Mouse (Mus musculus): ENCODE data around the gene Tiam2. TPM values are rescaled to one million over a fixed set of nuclear protein-coding genes. Genes with fewer than 3 reads are reported as not detected.
A peak's percentile ranks its signal among the peaks of the same experiment; 100 is the strongest.

Tiam2 gene
- total RNA-seq (2015; ENCODE audit: low replicate concordance) (3.2 and 3.8 TPM in 2 replicates), total RNA-seq (2017; ENCODE audit: low replicate concordance) (0.08 and 0.90 TPM in 2 replicates)

- ATAC-seq (replicated peaks; ENCODE audit: low FRiP score, poor library complexity, severe bottlenecking), result peak; percentile 61; the same call in 1 of the 2 replicates
Measured at GRCm38 (mm10) chr17:3326148-3326902, at the start of gene Tiam2. TSS of gene Tiam2 (plus strand) at chr17:3326573.

GRCm38 (mm10) chr17:3280321-3280720 is 46.1 kb upstream of the Tiam2 start:
- no peak for ATAC-seq (replicated peaks; ENCODE audit: low FRiP score, poor library complexity, severe bottlenecking)

- no peak for ATAC-seq (replicated peaks; ENCODE audit: low FRiP score, poor library complexity, severe bottlenecking)
Measured at GRCm38 (mm10) chr17:3281939-3282338, 44.4 kb upstream of the Tiam2 start.

GRCm38 (mm10) chr17:3285030-3285671 is 41.2 kb upstream of the Tiam2 start:
- ATAC-seq (replicated peaks; ENCODE audit: low FRiP score, poor library complexity, severe bottlenecking), result no peak

GRCm38 (mm10) chr17:3286123-3286825 is 40.1 kb upstream of the Tiam2 start:
- ATAC-seq (replicated peaks; ENCODE audit: low FRiP score, poor library complexity, severe bottlenecking), result no peak

GRCm38 (mm10) chr17:3288341-3288740 is 38.0 kb upstream of the Tiam2 start:
- ATAC-seq (replicated peaks; ENCODE audit: low FRiP score, poor library complexity, severe bottlenecking), result no peak

- ATAC-seq (replicated peaks; ENCODE audit: low FRiP score, poor library complexity, severe bottlenecking), result no peak
Measured at GRCm38 (mm10) chr17:3295097-3295496, 31.3 kb upstream of the Tiam2 start.

GRCm38 (mm10) chr17:3299487-3299886 is 26.9 kb upstream of the Tiam2 start:
- no peak for ATAC-seq (replicated peaks; ENCODE audit: low FRiP score, poor library complexity, severe bottlenecking)

GRCm38 (mm10) chr17:3305926-3306325 is 20.4 kb upstream of the Tiam2 start:
- no peak for ATAC-seq (replicated peaks; ENCODE audit: low FRiP score, poor library complexity, severe bottlenecking)

GRCm38 (mm10) chr17:3313711-3314624 is 12.4 kb upstream of the Tiam2 start:
- ATAC-seq (replicated peaks; ENCODE audit: low FRiP score, poor library complexity, severe bottlenecking), result 0 out of 2 replicates have a peak, but pooled peaks have one; percentile 39

GRCm38 (mm10) chr17:3314625-3315020 is 11.8 kb upstream of the Tiam2 start:
- no peak for ATAC-seq (replicated peaks; ENCODE audit: low FRiP score, poor library complexity, severe bottlenecking)

- no peak for ATAC-seq (replicated peaks; ENCODE audit: low FRiP score, poor library complexity, severe bottlenecking)
Measured at GRCm38 (mm10) chr17:3315581-3315980, 10.8 kb upstream of the Tiam2 start.

GRCm38 (mm10) chr17:3326903-3327279 is 518 bp downstream of the Tiam2 start:
- 0 out of 2 replicates have a peak, but pooled peaks have one; percentile 19 for ATAC-seq (replicated peaks; ENCODE audit: low FRiP score, poor library complexity, severe bottlenecking)

GRCm38 (mm10) chr17:3327335-3327734 is 962 bp downstream of the Tiam2 start:
- no peak for ATAC-seq (replicated peaks; ENCODE audit: low FRiP score, poor library complexity, severe bottlenecking)

GRCm38 (mm10) chr17:3328820-3329219 is 2.4 kb downstream of the Tiam2 start:
- no peak for ATAC-seq (replicated peaks; ENCODE audit: low FRiP score, poor library complexity, severe bottlenecking)

- no peak for ATAC-seq (replicated peaks; ENCODE audit: low FRiP score, poor library complexity, severe bottlenecking)
Measured at GRCm38 (mm10) chr17:3329429-3329828, 3.1 kb downstream of the Tiam2 start.

GRCm38 (mm10) chr17:3331721-3332461 is 5.5 kb downstream of the Tiam2 start:
- ATAC-seq (replicated peaks; ENCODE audit: low FRiP score, poor library complexity, severe bottlenecking), result no peak

GRCm38 (mm10) chr17:3336161-3336739 is 9.9 kb downstream of the Tiam2 start:
- no peak for ATAC-seq (replicated peaks; ENCODE audit: low FRiP score, poor library complexity, severe bottlenecking)
